Comparison of ENCODE assay signal across 9 mouse cellular contexts in the genomic region with DNA sequence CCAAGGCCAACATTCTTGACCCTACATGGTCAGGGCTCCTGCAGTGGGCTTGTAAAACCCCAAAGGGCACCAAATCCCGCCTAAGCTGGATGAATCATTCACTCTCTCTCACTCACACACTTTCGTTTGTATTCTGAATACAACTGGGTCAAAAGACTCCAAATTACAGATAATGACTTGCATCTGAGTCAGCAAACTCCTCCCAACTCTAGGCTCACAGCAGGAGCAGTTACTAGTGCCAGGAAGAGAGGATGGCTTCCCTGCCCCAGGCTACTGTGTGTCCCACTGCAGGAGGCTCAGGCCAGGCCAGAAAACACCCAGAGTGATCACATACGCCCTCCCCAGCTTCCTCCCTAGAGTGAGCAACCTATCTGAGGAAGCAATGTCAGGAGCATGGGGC. TPM values are rescaled to one million over a fixed set of nuclear protein-coding genes. Genes with fewer than 3 reads are reported as not detected.
DNase-seq lines count a peak whose midpoint lies in the region; ATAC-seq and TF ChIP-seq lines count a peak whose summit lies in the region.
"Had no signal": no experiment of that assay in that cellular context is flagged by ENCODE, and none has a peak within 500 bp of the region (broad histone marks: within the 10 kb centered on the region; RNA-seq: fewer than 3 reads in every experiment).

No protein-coding gene starts in this region.

- DNase-seq in R1 (ENCODE audit: low read depth, low spot score): peak; percentile 88
- peak; percentile 44 for DNase-seq in embryonic facial prominence, embryonic 10.5 days (ENCODE audit: low spot score)
- no peak for DNase-seq in testis, postnatal 14 days (ENCODE audit: low spot score)
- no peak for DNase-seq in lung, adult 18-20 months
- DNase-seq: gastrocnemius, postnatal 14 days had no signal

- ATAC-seq in intestine, embryonic 16.5 days: no peak
- ATAC-seq in intestine, embryonic 15.5 days: no peak
- ATAC-seq in midbrain, embryonic 13.5 days: no peak

- no peak overlapping the region for H3K4me3 ChIP-seq in intestine, embryonic 16.5 days (ENCODE audit: low read length)
- H3K4me3 ChIP-seq in intestine, embryonic 15.5 days (replicated peaks): no peak overlapping the region
- H3K4me3 ChIP-seq in E14TG2a.4 (replicated peaks; ENCODE audit: low read length): peak overlapping the region; percentile 21; the same call in 1 of the 2 replicates
- no peak overlapping the region for H3K4me3 ChIP-seq in embryonic facial prominence, embryonic 10.5 days
- no peak overlapping the region for H3K4me3 ChIP-seq in midbrain, embryonic 13.5 days (replicated peaks)

- H3K4me1 ChIP-seq in intestine, embryonic 16.5 days (ENCODE audit: control insufficient read depth, insufficient read depth, low read length): peaks cover 52% of the 10 kb centered on the region
- H3K4me1 ChIP-seq in intestine, embryonic 15.5 days (replicated peaks): peaks cover 54% of the 10 kb centered on the region
- peaks cover 97% of the 10 kb centered on the region for H3K4me1 ChIP-seq in E14TG2a.4 (replicated peaks; ENCODE audit: low read depth, low read length)
- peaks cover 24% of the 10 kb centered on the region for H3K4me1 ChIP-seq in embryonic facial prominence, embryonic 10.5 days
- H3K4me1 ChIP-seq in midbrain, embryonic 13.5 days (replicated peaks): peaks cover 14% of the 10 kb centered on the region

- 0 out of 2 replicates have a peak overlapping the region, but pooled peaks have one; percentile 12 for H3K9ac ChIP-seq in intestine, embryonic 16.5 days (ENCODE audit: low read depth, low read length)
- no peak overlapping the region for H3K9ac ChIP-seq in intestine, embryonic 15.5 days
- no peak overlapping the region for H3K9ac ChIP-seq in midbrain, embryonic 13.5 days (replicated peaks)

- H3K27me3 ChIP-seq in intestine, embryonic 16.5 days (replicated peaks; ENCODE audit: control insufficient read depth, insufficient read depth, low read length): no peaks in the 10 kb centered on the region
- H3K27me3 ChIP-seq in intestine, embryonic 15.5 days (replicated peaks): no peaks in the 10 kb centered on the region
- H3K27me3 ChIP-seq in E14TG2a.4 (ENCODE audit: insufficient read depth, low read length): no peaks in the 10 kb centered on the region
- no peaks in the 10 kb centered on the region for H3K27me3 ChIP-seq in embryonic facial prominence, embryonic 10.5 days (replicated peaks; ENCODE audit: low read depth, poor library complexity, severe bottlenecking)
- no peaks in the 10 kb centered on the region for H3K27me3 ChIP-seq in midbrain, embryonic 13.5 days

- WGBS in intestine, embryonic 16.5 days: 48% methylated on average over 3 of the region's 3 CpGs
- 48% methylated on average over 3 of the region's 3 CpGs for WGBS in intestine, embryonic 15.5 days
- 26% methylated on average over 3 of the region's 3 CpGs for WGBS in embryonic facial prominence, embryonic 10.5 days
- WGBS in midbrain, embryonic 13.5 days: 68% methylated on average over 3 of the region's 3 CpGs

- no peaks in the 10 kb centered on the region for H3K9me3 ChIP-seq in intestine, embryonic 16.5 days (ENCODE audit: control insufficient read depth, low read length)
- no peaks in the 10 kb centered on the region for H3K9me3 ChIP-seq in intestine, embryonic 15.5 days
- H3K9me3 ChIP-seq in E14TG2a.4 (ENCODE audit: low read length): no peaks in the 10 kb centered on the region
- H3K9me3 ChIP-seq in embryonic facial prominence, embryonic 10.5 days: no peaks in the 10 kb centered on the region
- H3K9me3 ChIP-seq in midbrain, embryonic 13.5 days: no peaks in the 10 kb centered on the region

- no peak for TF ChIP-seq CTCF in E14TG2a.4 (conservative IDR thresholded peaks at IDR 0.05; ENCODE audit: low read length)

- no peak overlapping the region for H3K4me2 ChIP-seq in intestine, embryonic 16.5 days (ENCODE audit: low read depth, low read length)
- no peak overlapping the region for H3K4me2 ChIP-seq in intestine, embryonic 15.5 days (replicated peaks)
- H3K4me2 ChIP-seq in midbrain, embryonic 13.5 days (replicated peaks): no peak overlapping the region

- peaks cover 11% of the 10 kb centered on the region; the same call in 1 of the 2 replicates for H3K36me3 ChIP-seq in intestine, embryonic 16.5 days (ENCODE audit: control insufficient read depth, insufficient read depth, low read length)
- peaks cover 23% of the 10 kb centered on the region for H3K36me3 ChIP-seq in intestine, embryonic 15.5 days
- H3K36me3 ChIP-seq in E14TG2a.4 (ENCODE audit: insufficient read depth, low read length): peaks cover 100% of the 10 kb centered on the region
- H3K36me3 ChIP-seq in embryonic facial prominence, embryonic 10.5 days (replicated peaks): peaks cover 98% of the 10 kb centered on the region
- peaks cover 88% of the 10 kb centered on the region for H3K36me3 ChIP-seq in midbrain, embryonic 13.5 days

- no peak overlapping the region; the same call in 1 of the 2 replicates for H3K27ac ChIP-seq in intestine, embryonic 16.5 days (ENCODE audit: low read length)
- H3K27ac ChIP-seq in intestine, embryonic 15.5 days: no peak overlapping the region
- peak overlapping the region; percentile 40; the same call in 1 of the 2 replicates for H3K27ac ChIP-seq in embryonic facial prominence, embryonic 10.5 days (replicated peaks)
- H3K27ac ChIP-seq in midbrain, embryonic 13.5 days: no peak overlapping the region

RNA-seq across cellular contexts. Expression of a gene that starts 9.1 kb away (rescaled TPM):
- 274 and 286 TPM in 2 replicates for polyA plus RNA-seq in intestine, embryonic 16.5 days (2015; fragmentation: Nextera tagmentation; extraction: Ambion mirVana)
- 240 and 243 TPM in 2 replicates for polyA plus RNA-seq in intestine, embryonic 15.5 days (2015; fragmentation: Nextera tagmentation; extraction: Ambion mirVana)
- 200 and 203 TPM in 2 replicates for polyA plus RNA-seq in embryonic facial prominence, embryonic 10.5 days (2016; fragmentation: Nextera tagmentation; extraction: Ambion mirVana)
- 143 and 150 TPM in 2 replicates for polyA plus RNA-seq in midbrain, embryonic 13.5 days (2015; fragmentation: Nextera tagmentation; extraction: Ambion mirVana)

RNA-seq across cellular contexts. Expression of a gene that starts 51.0 kb away (rescaled TPM):
- 2.5 and 2.6 TPM in 2 replicates for polyA plus RNA-seq in intestine, embryonic 16.5 days (2015; fragmentation: Nextera tagmentation; extraction: Ambion mirVana)
- 1.6 and 1.8 TPM in 2 replicates for polyA plus RNA-seq in intestine, embryonic 15.5 days (2015; fragmentation: Nextera tagmentation; extraction: Ambion mirVana)
- polyA plus RNA-seq in embryonic facial prominence, embryonic 10.5 days (2016; fragmentation: Nextera tagmentation; extraction: Ambion mirVana): 0.34 TPM in 1 of 2 replicates, not detected in the other
- polyA plus RNA-seq in midbrain, embryonic 13.5 days (2015; fragmentation: Nextera tagmentation; extraction: Ambion mirVana): 0.11 and 0.43 TPM in 2 replicates

Comparison
In these comparisons a context has a peak if more than half of its experiments do, and no peak if none do; other contexts are left out.
1. DNase-seq: peak in R1 (single experiment) and embryonic facial prominence, embryonic 10.5 days (single experiment); none in testis, postnatal 14 days (single experiment) and lung, adult 18-20 months (0 of 2).